Mouse (Mus musculus): ENCODE measurements at regions not wholly inside any gene's neighbourhood (a gene's known extent, or its start where the extent isn't known, plus 50 kb on each side); places are given as distances from the start of the nearest gene placed in this dataset.
A peak's percentile ranks its signal among the peaks of the same experiment; 100 is the strongest.

- DNase-seq, result peak; percentile 7
Measured at GRCm38 (mm10) chr5:91198620-91199019, 59.2 kb downstream of the Areg start.

- no peak for DNase-seq
Measured at GRCm38 (mm10) chr5:91200448-91200847, 61.0 kb downstream of the Areg start.

- no peak for DNase-seq
Measured at GRCm38 (mm10) chr5:91204225-91205005, 65.0 kb downstream of the Areg start.

DNA sequence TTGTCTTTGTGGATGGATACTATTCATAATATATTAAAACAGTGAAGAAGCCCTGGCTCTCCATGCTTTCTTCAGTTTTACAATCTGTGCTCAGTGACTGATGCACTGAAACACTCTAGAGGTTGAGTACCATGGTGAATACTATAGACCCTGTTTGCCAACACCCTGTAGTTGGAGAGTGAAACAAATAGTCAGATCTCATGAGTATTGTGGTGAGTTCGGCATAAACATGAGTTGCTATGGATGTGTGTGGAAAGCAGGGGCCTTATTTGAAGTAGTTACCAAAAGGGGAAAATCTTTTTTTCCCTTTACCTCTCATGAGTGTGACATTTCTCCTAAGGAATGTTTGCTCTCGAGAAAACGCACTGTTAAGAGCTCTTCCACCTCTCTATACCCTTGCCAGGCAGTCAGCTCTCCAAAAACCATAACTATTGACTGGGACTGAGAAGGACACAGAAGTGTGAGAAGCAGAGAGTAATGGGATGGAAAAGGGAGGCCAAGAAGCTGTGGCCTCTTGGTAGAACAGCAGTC is 66.0 kb downstream of the Areg start:
- DNase-seq, result no peak

GRCm38 (mm10) chr5:91206569-91207490 is 67.4 kb downstream of the Areg start:
- no peak for DNase-seq

- no peak for DNase-seq
Measured at GRCm38 (mm10) chr5:91220174-91220573, 80.8 kb downstream of the Areg start.

- DNase-seq, result no peak
Measured at GRCm38 (mm10) chr5:91241656-91242055, 102.3 kb downstream of the Areg start.

DNA sequence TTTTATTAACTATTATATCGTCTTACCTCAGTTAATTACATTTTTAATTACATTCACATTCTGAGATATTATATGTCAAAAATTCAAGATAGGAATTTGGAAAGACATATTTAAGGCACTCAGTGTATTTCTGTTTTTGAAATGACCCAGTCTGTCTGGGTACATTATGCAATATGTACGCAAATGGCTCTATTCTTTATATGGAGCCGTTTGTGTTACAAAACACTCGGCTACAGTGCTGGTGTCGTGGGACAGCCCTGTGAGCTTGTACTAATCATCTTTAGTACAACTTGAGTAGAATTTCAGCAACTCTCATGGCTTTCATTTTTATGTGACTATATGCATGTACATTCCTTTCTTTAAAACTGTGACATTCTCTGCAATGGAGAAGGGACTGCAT is 108.0 kb downstream of the Areg start:
- DNase-seq, result no peak

DNA sequence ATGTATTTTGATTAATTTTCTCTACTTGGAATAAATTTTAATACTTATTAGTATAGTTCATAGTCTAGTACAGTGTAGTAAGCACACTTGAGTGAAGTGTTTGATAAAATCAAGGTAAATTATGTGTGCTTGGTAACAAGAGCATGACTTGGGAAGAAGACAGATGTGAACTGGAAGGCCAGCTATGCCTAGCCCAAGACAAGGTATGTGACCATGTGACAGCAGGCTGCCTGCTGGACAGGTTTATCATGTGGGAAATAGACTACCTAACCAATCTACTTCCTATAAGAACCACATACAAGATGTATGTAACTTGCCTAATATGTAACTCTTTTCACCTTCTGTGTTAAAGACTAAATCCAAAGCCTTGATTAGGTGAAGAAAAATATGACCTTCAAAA is 122.5 kb downstream of the Areg start:
- DNase-seq, result no peak

GRCm38 (mm10) chr5:91262526-91262925 is 123.1 kb downstream of the Areg start:
- DNase-seq, result no peak

GRCm38 (mm10) chr5:91270747-91271146 is 131.3 kb downstream of the Areg start:
- DNase-seq, result no peak

GRCm38 (mm10) chr5:91271416-91271815 is 131.4 kb downstream of the Btc start:
- no peak for DNase-seq

GRCm38 (mm10) chr5:91274411-91274810 is 128.4 kb downstream of the Btc start:
- no peak for DNase-seq

DNA sequence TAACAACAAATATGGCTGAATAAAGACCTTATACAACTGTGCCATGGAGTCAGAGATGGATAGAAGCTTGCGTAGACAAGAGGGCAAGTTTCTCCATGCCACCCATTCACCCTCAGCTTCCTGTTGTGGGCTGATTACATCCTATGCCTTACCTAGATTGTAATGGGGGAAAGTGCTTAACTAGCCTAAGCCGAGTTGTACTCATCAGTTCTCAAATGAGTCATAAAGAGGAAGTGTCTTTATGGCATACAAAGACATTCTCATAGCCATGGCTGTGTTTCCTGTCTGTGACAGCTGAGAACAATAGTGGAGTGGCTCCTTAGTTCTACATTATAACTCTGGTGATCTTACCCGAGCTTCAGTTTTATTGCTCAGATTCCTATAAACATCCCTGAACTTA is 124.3 kb downstream of the Btc start:
- no peak for DNase-seq

- no peak for DNase-seq
Measured at GRCm38 (mm10) chr5:91279464-91279863, 123.3 kb downstream of the Btc start.

DNA sequence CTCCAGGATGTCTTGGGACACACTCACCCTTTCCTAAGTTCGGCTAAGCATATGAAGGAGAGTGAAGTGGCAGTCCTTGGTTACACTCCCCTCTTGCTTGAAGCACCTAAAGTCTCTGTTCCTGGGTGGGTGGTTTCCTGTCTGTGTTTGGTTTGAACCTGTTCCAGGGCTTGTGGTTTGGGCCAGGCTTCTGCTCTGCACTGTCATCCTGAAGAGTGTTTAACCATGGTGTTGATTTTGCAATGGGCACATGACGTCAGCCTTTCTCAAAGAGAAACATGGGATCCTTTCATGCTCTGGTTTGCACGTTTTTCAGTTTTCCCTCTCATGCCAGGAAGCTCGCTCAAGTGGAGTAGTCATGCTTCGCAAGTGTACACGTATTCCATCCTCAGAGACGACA is 119.8 kb downstream of the Btc start:
- peak; percentile 6 for DNase-seq

DNA sequence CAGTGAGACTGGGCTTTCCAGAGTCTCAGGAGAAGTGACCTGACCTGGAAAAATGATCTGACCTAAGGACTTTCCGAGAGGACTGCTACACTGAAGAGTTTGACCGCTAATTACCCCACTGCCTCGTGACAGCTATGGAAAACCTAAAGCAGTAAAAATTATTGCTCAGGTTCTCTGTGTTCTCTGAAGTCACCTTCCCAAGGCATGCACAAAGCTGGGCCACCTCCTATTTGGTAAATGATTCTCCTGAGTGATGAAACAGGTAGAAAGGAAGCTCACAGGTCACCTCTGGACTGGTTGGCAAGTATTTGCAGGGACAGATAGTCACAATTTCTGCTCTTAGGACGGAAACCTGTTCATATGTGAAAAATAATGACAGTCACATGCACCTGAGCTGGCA is 109.7 kb downstream of the Btc start:
- no peak for DNase-seq

DNA sequence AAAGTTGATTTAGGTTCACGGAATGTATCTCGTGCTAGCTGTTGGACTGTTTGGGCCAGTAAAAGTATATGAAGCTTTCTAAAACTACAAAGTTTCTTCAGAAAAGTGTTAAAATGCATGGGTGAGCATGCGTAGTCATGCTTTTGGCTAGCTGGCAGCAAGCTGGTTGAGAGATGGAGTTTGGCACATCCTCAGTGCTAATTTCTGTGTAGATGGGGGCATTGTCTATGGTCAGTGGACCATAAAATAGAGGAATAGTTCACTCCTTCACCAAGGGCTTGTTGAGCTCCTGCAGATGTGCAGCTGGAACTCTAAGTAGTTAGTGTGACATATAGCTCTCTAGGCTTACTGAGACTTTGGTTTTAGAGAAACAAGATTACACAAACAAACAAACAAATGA is 107.8 kb downstream of the Btc start:
- no peak for DNase-seq

GRCm38 (mm10) chr5:91297068-91297467 is 105.7 kb downstream of the Btc start:
- no peak for DNase-seq

DNA sequence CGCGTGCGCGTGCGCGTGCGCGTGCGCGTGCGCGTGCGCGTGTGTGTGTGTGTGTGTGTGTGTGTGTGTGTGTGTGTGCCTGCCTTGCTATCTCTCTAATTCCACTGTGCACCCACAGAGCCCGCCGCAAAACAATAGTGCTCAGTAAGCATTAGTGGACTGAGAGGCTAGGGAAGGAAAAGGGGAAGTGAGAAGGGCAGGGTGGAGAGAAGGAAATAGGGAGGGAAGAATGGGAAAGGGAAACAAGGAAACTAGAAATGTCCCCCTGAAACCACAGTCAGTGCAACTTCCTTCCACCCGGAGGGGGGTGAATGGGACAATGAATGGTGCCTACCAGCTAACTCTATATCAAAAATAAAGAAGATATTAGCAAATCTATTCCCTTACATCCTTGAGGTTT is 100.7 kb downstream of the Btc start:
- DNase-seq, result no peak

DNA sequence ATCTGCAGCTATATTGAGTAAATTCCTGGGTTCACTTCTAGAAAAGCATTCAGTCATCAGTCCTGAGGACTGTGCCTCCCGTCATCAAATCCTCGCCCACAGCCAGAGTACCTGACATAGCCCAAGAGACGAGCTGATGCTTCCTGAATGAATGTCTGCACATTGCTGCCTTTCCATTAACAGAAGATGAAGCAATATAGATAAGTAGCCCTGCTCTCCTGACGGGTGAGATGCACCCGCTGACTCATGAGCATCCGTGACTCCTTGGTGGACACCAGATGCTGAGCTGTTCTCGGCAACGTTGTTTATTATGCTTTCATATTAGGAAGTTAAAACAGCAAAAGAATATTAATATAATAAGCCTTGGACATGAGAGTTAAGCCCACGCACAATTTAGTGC is 99.9 kb downstream of the Btc start:
- no peak for DNase-seq

DNA sequence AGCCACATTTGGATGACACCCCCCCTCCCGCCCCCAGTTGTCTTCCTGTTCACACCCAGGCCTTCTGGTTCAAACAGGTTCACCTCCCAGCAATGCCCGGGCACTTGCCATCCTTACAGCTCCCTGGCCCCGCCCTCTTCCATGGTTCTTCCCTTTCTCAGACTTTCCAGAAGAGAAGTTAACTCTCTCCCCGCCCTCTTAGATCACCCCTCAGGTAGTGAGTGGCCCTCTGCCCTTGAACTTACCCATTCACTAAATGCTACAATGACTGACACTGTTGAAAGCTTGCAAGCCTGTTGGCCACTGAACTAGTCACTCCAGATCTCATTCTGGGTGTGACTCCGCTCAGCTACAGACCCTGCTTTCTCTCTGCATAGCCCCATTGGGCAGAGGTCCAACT is 99.1 kb downstream of the Btc start:
- no peak for DNase-seq

- DNase-seq, result no peak
Measured at GRCm38 (mm10) chr5:91307031-91307430, 95.8 kb downstream of the Btc start.
